Mouse (Mus musculus): ENCODE measurements at regions not wholly inside any gene's neighbourhood (a gene's known extent, or its start where the extent isn't known, plus 50 kb on each side); places are given as distances from the start of the nearest gene placed in this dataset.

GRCm38 (mm10) chr7:115378836-115379235, 635.3 kb downstream of the Insc start:
- no peak for DNase-seq (ENCODE audit: low read depth, low spot score)

GRCm38 (mm10) chr7:115379600-115379999, 636.1 kb downstream of the Insc start:
- no peak for DNase-seq (ENCODE audit: low read depth, low spot score)

- no peak for DNase-seq (ENCODE audit: low read depth, low spot score)
Observed at GRCm38 (mm10) chr7:115380989-115381610, 637.6 kb downstream of the Insc start.

- DNase-seq (ENCODE audit: low read depth, low spot score), result no peak
Observed at GRCm38 (mm10) chr7:115382876-115383275, 639.4 kb downstream of the Insc start.

GRCm38 (mm10) chr7:115388874-115389273, 645.4 kb downstream of the Insc start:
- DNase-seq (ENCODE audit: low read depth, low spot score), result no peak

- no peak for DNase-seq (ENCODE audit: low read depth, low spot score)
Observed at GRCm38 (mm10) chr7:115392520-115392919, 646.1 kb downstream of the Sox6 start.

- no peak for DNase-seq (ENCODE audit: low read depth, low spot score)
Observed at GRCm38 (mm10) chr7:115398202-115398601, 640.4 kb downstream of the Sox6 start.

- DNase-seq (ENCODE audit: low read depth, low spot score), result no peak
Observed at GRCm38 (mm10) chr7:115399461-115399860, 639.1 kb downstream of the Sox6 start.

- DNase-seq (ENCODE audit: low read depth, low spot score), result no peak
Observed at GRCm38 (mm10) chr7:115407889-115408288, 630.7 kb downstream of the Sox6 start.

GRCm38 (mm10) chr7:115408915-115409314, 629.7 kb downstream of the Sox6 start:
- no peak for DNase-seq (ENCODE audit: low read depth, low spot score)

- DNase-seq (ENCODE audit: low read depth, low spot score), result no peak
Observed at GRCm38 (mm10) chr7:115410501-115411230, 627.9 kb downstream of the Sox6 start.

GRCm38 (mm10) chr7:115411456-115411855, 627.1 kb downstream of the Sox6 start:
- no peak for DNase-seq (ENCODE audit: low read depth, low spot score)

- DNase-seq (ENCODE audit: low read depth, low spot score), result no peak
Observed at GRCm38 (mm10) chr7:115415147-115415561, 623.4 kb downstream of the Sox6 start.

Measured in CD4-positive helper T cell, adult 2 months (primary cell).